Mouse (Mus musculus): ENCODE data around the gene Plekha5. TPM values are rescaled to one million over a fixed set of nuclear protein-coding genes. Genes with fewer than 3 reads are reported as not detected.
"Not testable (repeated sequence)": the region's sequence is repeated elsewhere in the genome, so short reads cannot be mapped to it uniquely, and the experiment has no call there.

The Plekha5 gene
- total RNA-seq, 1 experiment, result 26.1 TPM

DNA sequence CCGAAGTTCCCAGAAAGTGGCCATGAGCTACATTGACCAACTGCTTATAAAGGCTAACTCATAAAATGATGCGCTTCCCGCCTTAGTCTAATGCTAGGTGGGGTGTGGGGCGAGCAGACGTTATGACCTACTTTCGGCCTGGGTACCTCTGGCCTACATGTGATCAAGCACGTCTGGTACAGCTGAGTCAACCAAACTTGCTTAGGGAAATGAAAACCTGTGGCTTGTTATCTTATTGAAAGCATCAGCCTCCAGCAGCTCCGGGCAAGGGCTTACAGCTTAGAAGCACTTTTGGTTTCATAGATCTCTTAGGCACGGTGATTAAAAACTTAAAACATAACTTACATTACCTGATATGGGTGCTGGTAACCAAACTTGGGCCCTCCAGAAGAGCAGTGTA lies 174.7 kb downstream of the Plekha5 start:
- DNase-seq (ENCODE audit: low read depth, low spot score), result no peak
- peaks cover 5% of the 10 kb centered on the region; the same call in 1 of the 2 replicates for H3K36me3 ChIP-seq (ENCODE audit: control insufficient read depth, insufficient read depth, low read length, poor library complexity, severe bottlenecking)
- in situ Hi-C loops (cut with MboI; ENCODE audit: low sequenced_read_pairs in 2 of 2, unreplicated experiment in 2 of 2), result no loop called here

DNA sequence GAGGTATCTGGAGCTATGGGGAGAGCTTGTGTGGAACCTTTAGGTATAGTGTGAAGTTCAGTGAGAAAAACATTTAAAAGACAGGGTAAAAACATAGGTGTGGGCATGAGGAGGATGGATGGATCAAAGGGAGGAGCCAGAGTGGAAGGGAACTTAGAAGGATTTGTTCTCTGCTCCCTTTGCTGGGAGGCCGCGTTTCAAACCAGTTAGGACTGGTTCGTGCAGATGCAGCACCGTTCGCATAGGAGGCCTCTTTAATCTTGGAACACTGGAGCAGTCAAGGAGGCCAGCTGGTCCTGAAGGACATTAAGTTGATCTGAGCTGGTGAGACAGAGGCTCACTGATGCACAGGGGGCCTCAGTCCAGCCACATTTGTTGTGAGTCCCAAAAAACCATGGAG lies 175.5 kb downstream of the Plekha5 start:
- no peak for TF ChIP-seq HCFC1 (IDR thresholded peaks at IDR 0.05; ENCODE audit: borderline replicate concordance, insufficient read depth, low read length)
- no peak for TF ChIP-seq ZNF384 (IDR thresholded peaks at IDR 0.05; ENCODE audit: low read depth, low read length)
- TF ChIP-seq ZC3H11A (IDR thresholded peaks at IDR 0.05; ENCODE audit: borderline replicate concordance, low read depth, low read length), result no peak
- no peak for TF ChIP-seq MAFK (IDR thresholded peaks at IDR 0.05; ENCODE audit: insufficient read depth, low read depth, low read length)
- in situ Hi-C loops (cut with MboI; ENCODE audit: low sequenced_read_pairs in 2 of 2, unreplicated experiment in 2 of 2), result no loop called here
- H3K9me3 ChIP-seq (ENCODE audit: control insufficient read depth, insufficient read depth, low read depth, low read length), result no peaks in the 10 kb centered on the region
- no peak overlapping the region for H3K27ac ChIP-seq (ENCODE audit: insufficient read depth, low read depth, low read length, poor library complexity, severe bottlenecking)
- no peak overlapping the region for H3K4me3 ChIP-seq (ENCODE audit: insufficient read depth in 1 of 2, low read depth in 1 of 2, low read length in 2 of 2, poor library complexity in 1 of 2, severe bottlenecking in 1 of 2)
- peaks cover 6 to 38% of the 10 kb centered on the region in 2 experiments; a peak in 3 of 4 replicates for H3K4me1 ChIP-seq (ENCODE audit: control insufficient read depth in 2 of 2, insufficient read depth in 2 of 2, low read length in 2 of 2, poor library complexity in 1 of 2)
- peaks cover 3% of the 10 kb centered on the region; the same call in 1 of the 2 replicates for H3K36me3 ChIP-seq (ENCODE audit: control insufficient read depth, insufficient read depth, low read length, poor library complexity, severe bottlenecking)
- H3K9ac ChIP-seq (ENCODE audit: insufficient read depth, low read depth, low read length, poor library complexity, severe bottlenecking), result no peak overlapping the region
- no peak for DNase-seq (ENCODE audit: low read depth, low spot score)

More for the DNA sequence above, 174.7 kb downstream of the Plekha5 start:
- Histone ChIP-seq H3K9me3 (ENCODE audit: control insufficient read depth, insufficient read depth, low read depth, low read length) (no peaks in the 10 kb centered on the region), H3K9ac (ENCODE audit: insufficient read depth, low read depth, low read length, poor library complexity, severe bottlenecking) (no peak overlapping the region), H3K27ac (ENCODE audit: insufficient read depth, low read depth, low read length, poor library complexity, severe bottlenecking) (no peak overlapping the region), H3K4me3 (ENCODE audit: insufficient read depth in 1 of 2, low read depth in 1 of 2, low read length in 2 of 2, poor library complexity in 1 of 2, severe bottlenecking in 1 of 2) (no peak overlapping the region), H3K4me1 (ENCODE audit: control insufficient read depth in 2 of 2, insufficient read depth in 2 of 2, low read length in 2 of 2, poor library complexity in 1 of 2) (peaks cover 4 to 30% of the 10 kb centered on the region in 2 experiments; a peak in 3 of 4 replicates)
- TF ChIP-seq HCFC1 (IDR thresholded peaks at IDR 0.05; ENCODE audit: borderline replicate concordance, insufficient read depth, low read length) (no peak), ZNF384 (IDR thresholded peaks at IDR 0.05; ENCODE audit: low read depth, low read length) (no peak), CHD2 (IDR thresholded peaks at IDR 0.05; ENCODE audit: low read depth, low read length) (no peak), MAFK (IDR thresholded peaks at IDR 0.05; ENCODE audit: insufficient read depth, low read depth, low read length) (no peak), ZC3H11A (IDR thresholded peaks at IDR 0.05; ENCODE audit: borderline replicate concordance, low read depth, low read length) (no peak)

DNA sequence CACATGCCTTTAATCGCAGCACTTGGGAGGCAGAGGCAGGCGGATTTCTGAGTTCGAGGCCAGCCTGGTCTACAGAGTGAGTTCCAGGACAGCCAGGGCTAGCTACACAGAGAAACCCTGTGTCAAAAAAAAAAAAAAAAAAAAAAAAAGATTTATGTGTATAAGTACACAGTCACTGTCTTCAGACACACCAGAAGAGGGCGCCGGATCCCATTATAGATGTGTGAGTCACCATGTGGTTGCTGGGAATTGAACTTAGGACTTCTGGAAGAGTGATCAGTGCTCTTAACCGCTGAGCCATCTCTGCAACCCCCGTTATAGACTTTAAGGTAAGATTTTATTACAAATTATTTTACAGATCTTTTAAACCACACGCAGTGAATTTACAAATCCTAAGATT lies 176.8 kb downstream of the Plekha5 start:
- H3K4me1 ChIP-seq (ENCODE audit: control insufficient read depth in 2 of 2, insufficient read depth in 2 of 2, low read length in 2 of 2, poor library complexity in 1 of 2), result peaks cover 17 to 46% of the 10 kb centered on the region in 2 experiments
- H3K4me3 ChIP-seq (ENCODE audit: insufficient read depth in 1 of 2, low read depth in 1 of 2, low read length in 2 of 2, poor library complexity in 1 of 2, severe bottlenecking in 1 of 2); DNase-seq (ENCODE audit: low read depth, low spot score); in situ Hi-C loops (cut with MboI; ENCODE audit: low sequenced_read_pairs in 2 of 2, unreplicated experiment in 2 of 2); H3K9ac ChIP-seq (ENCODE audit: insufficient read depth, low read depth, low read length, poor library complexity, severe bottlenecking); H3K27ac ChIP-seq (ENCODE audit: insufficient read depth, low read depth, low read length, poor library complexity, severe bottlenecking); H3K9me3 ChIP-seq (ENCODE audit: control insufficient read depth, insufficient read depth, low read depth, low read length); H3K36me3 ChIP-seq (ENCODE audit: control insufficient read depth, insufficient read depth, low read length, poor library complexity, severe bottlenecking): not testable (repeated sequence)
- peak; percentile 84 for TF ChIP-seq ZNF384 (IDR thresholded peaks at IDR 0.05; ENCODE audit: low read depth, low read length)

DNA sequence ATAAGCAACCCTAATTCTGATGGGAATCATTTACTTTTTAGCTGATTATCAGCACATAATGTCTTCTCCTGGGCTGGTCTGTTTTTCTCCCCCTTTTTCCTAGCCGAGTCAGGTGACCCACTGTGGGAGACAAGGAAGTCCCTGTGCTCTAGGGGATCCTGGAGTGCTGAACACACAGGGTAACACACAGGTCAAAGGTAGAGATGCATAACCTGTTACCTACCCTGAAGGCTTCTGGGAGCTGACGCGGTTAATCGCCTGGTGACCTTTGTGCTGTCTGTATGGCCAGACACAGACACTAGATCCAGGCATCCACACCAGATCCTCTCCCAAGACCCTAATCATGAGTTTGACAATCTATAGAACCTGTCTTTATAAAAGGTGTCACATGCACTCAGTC lies 177.3 kb downstream of the Plekha5 start:
- Histone ChIP-seq H3K4me1 (ENCODE audit: control insufficient read depth in 2 of 2, insufficient read depth in 2 of 2, low read length in 2 of 2, poor library complexity in 1 of 2) (peaks cover 17 to 45% of the 10 kb centered on the region in 2 experiments), H3K4me3 (ENCODE audit: insufficient read depth in 1 of 2, low read depth in 1 of 2, low read length in 2 of 2, poor library complexity in 1 of 2, severe bottlenecking in 1 of 2) (no peak overlapping the region), H3K9ac (ENCODE audit: insufficient read depth, low read depth, low read length, poor library complexity, severe bottlenecking) (no peak overlapping the region; the same call in 1 of the 2 replicates), H3K9me3 (ENCODE audit: control insufficient read depth, insufficient read depth, low read depth, low read length) (no peaks in the 10 kb centered on the region), H3K27ac (ENCODE audit: insufficient read depth, low read depth, low read length, poor library complexity, severe bottlenecking) (no peak overlapping the region), H3K36me3 (ENCODE audit: control insufficient read depth, insufficient read depth, low read length, poor library complexity, severe bottlenecking) (no peaks in the 10 kb centered on the region)
- in situ Hi-C loops (cut with MboI; ENCODE audit: low sequenced_read_pairs in 2 of 2, unreplicated experiment in 2 of 2), result no loop called here
- no peak for DNase-seq (ENCODE audit: low read depth, low spot score)
- TF ChIP-seq CHD2 (IDR thresholded peaks at IDR 0.05; ENCODE audit: low read depth, low read length) (no peak), HCFC1 (IDR thresholded peaks at IDR 0.05; ENCODE audit: borderline replicate concordance, insufficient read depth, low read length) (no peak), ZNF384 (IDR thresholded peaks at IDR 0.05; ENCODE audit: low read depth, low read length) (no peak), MAFK (IDR thresholded peaks at IDR 0.05; ENCODE audit: insufficient read depth, low read depth, low read length) (no peak), ZC3H11A (IDR thresholded peaks at IDR 0.05; ENCODE audit: borderline replicate concordance, low read depth, low read length) (no peak)

Measured in ES-E14 (cell line).